Mouse (Mus musculus) bone marrow macrophage, adult 2 months (primary cell): ENCODE results near the gene Map3k19. TPM values are rescaled to one million over a fixed set of nuclear protein-coding genes. Genes with fewer than 3 reads are reported as not detected.

Experiments used
- H3K27ac ChIP-seq: 2 replicates; pipeline ENCODE4 v1.5.1; 2012; ENCODE audit warnings: low read depth, low read length; ENCODE audit not compliant: insufficient read depth
- H3K4me1 ChIP-seq: 2 replicates; pipeline ENCODE4 v1.6.1; 2012; ENCODE audit warnings: low read length; ENCODE audit not compliant: control insufficient read depth, insufficient read depth
- H3K4me3 ChIP-seq: 2 replicates; pipeline ENCODE4 v1.5.1; 2012; ENCODE audit warnings: mild to moderate bottlenecking, low read length, moderate library complexity; ENCODE audit not compliant: insufficient read depth
- CTCF ChIP-seq: IDR thresholded peaks from 2 replicates; pipeline ENCODE4 v1.5.1; 2012; ENCODE audit warnings: low read depth, mild to moderate bottlenecking, low read length, moderate library complexity
- POLR2A ChIP-seq: IDR thresholded peaks from 2 replicates; pipeline ENCODE4 v1.6.1; 2012; ENCODE audit warnings: mild to moderate bottlenecking, low read depth, low read length, borderline replicate concordance
- polyA plus RNA-seq: library from polyadenylated mRNA; stranded (reverse); fragments of >200 nt; gene quantifications from 2 replicates; pipeline ENCODE4 v1.2.4, GENCODE M21; 2012; ENCODE audit not compliant: missing spikeins, insufficient read depth, insufficient read length

Gene Map3k19
- polyA plus RNA-seq, 1 experiment: not detected

DNA sequence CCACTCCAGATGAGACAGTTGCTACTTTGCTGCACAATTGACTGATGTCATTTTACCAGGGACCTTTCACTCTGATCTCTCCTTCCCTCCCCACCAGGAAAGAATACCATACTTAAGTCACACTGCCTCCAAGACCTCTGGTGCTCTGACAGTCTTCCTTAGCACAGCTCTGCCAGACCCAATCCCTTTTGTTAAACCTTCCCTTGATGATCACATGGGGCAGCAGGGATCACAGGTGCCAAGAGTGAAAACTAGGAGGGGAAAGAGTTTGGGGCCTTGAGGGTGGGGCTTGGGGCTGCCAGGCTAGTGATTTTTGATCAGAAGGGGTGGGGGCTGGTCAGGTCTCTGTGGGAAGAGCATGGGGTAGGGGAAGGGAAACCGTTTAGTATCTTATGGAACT, 58.1 kb downstream of the Map3k19 start:
- H3K4me3 ChIP-seq: no peak overlapping the region
- peaks cover 15% of the 10 kb centered on the region for H3K4me1 ChIP-seq
- H3K27ac ChIP-seq: peak overlapping the region; percentile 60
- TF ChIP-seq CTCF (no peak), POLR2A (no peak)

- peaks cover 15% of the 10 kb centered on the region for H3K4me1 ChIP-seq
- peak overlapping the region; percentile 60 for H3K27ac ChIP-seq
- TF ChIP-seq CTCF (no peak), POLR2A (no peak)
- H3K4me3 ChIP-seq: no peak overlapping the region
Observed at GRCm38 (mm10) chr1:127796341-127796740, 58.5 kb downstream of the Map3k19 start.

GRCm38 (mm10) chr1:127795087-127795769, 59.6 kb downstream of the Map3k19 start:
- Histone ChIP-seq H3K4me1 (peaks cover 15% of the 10 kb centered on the region), H3K27ac (no peak overlapping the region), H3K4me3 (no peak overlapping the region)
- no peak for TF ChIP-seq CTCF
- TF ChIP-seq POLR2A: no peak

- H3K4me3 ChIP-seq: no peak overlapping the region
- TF ChIP-seq POLR2A (no peak), CTCF (no peak)
- H3K4me1 ChIP-seq: peaks cover 14% of the 10 kb centered on the region
- no peak overlapping the region for H3K27ac ChIP-seq
Observed at GRCm38 (mm10) chr1:127793459-127793858, 61.4 kb downstream of the Map3k19 start.

DNA sequence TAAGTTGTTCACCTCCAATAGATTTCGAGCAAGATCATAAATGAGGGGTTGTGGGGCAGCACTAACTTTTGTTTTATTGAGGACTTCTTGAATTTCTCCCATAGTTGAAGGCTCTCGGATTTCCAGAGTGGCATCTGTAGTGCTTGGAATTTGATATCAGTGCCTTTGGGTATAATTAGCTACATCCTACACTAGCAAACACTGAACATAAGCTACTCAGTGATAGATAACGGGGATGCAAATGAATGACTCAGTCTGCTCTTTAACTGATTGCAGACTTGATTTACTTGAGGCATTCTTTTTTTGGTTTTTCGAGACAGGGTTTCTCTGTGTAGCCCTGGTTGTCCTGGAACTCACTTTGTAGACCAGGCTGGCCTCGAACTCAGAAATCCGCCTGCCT, 65.9 kb downstream of the Map3k19 start:
- TF ChIP-seq POLR2A (no peak), CTCF (no peak)
- Histone ChIP-seq H3K4me3 (no peak overlapping the region), H3K27ac (no peak overlapping the region), H3K4me1 (peaks cover 17% of the 10 kb centered on the region)

- H3K4me1 ChIP-seq: peaks cover 43% of the 10 kb centered on the region
- TF ChIP-seq CTCF: no peak
- H3K4me3 ChIP-seq: no peak overlapping the region
- H3K27ac ChIP-seq: no peak overlapping the region
Observed at GRCm38 (mm10) chr1:127785882-127786281, 68.9 kb downstream of the Map3k19 start.

GRCm38 (mm10) chr1:127783862-127784261, 71.0 kb downstream of the Map3k19 start:
- H3K27ac ChIP-seq: no peak overlapping the region
- TF ChIP-seq POLR2A (no peak), CTCF (no peak)
- no peak overlapping the region for H3K4me3 ChIP-seq
- peaks cover 54% of the 10 kb centered on the region for H3K4me1 ChIP-seq

DNA sequence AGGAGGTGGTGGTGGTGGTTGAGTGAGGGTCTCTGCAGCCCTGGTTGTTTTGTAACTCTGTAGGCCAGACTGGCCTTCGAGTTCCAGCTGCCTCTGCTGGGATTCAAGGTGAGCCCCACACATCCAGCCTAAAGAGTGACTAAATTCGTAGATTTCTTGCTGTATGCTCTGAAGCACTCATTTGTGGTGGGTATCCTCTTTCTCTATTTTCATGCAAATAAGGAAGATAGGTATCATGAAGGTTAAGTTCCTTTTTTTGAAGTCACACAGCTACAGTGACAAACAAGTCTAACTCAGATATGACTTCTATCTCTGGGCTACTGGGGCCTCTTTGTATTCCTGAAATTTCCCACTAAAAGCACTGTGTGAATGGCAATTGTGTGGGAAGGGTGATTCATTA, 74.0 kb downstream of the Map3k19 start:
- Histone ChIP-seq H3K4me1 (peaks cover 54% of the 10 kb centered on the region), H3K4me3 (no peak overlapping the region), H3K27ac (no peak overlapping the region)
- no peak for TF ChIP-seq CTCF
- TF ChIP-seq POLR2A: no peak

- no peak for TF ChIP-seq POLR2A
- TF ChIP-seq CTCF: no peak
- H3K4me3 ChIP-seq: no peak overlapping the region
- H3K4me1 ChIP-seq: peaks cover 53% of the 10 kb centered on the region
- H3K27ac ChIP-seq: no peak overlapping the region
Observed at GRCm38 (mm10) chr1:127780142-127780541, 74.7 kb downstream of the Map3k19 start.

GRCm38 (mm10) chr1:127778611-127779010, 76.2 kb downstream of the Map3k19 start:
- TF ChIP-seq CTCF (no peak), POLR2A (no peak)
- no peak overlapping the region for H3K4me3 ChIP-seq
- no peak overlapping the region for H3K27ac ChIP-seq
- peaks cover 44% of the 10 kb centered on the region for H3K4me1 ChIP-seq

DNA sequence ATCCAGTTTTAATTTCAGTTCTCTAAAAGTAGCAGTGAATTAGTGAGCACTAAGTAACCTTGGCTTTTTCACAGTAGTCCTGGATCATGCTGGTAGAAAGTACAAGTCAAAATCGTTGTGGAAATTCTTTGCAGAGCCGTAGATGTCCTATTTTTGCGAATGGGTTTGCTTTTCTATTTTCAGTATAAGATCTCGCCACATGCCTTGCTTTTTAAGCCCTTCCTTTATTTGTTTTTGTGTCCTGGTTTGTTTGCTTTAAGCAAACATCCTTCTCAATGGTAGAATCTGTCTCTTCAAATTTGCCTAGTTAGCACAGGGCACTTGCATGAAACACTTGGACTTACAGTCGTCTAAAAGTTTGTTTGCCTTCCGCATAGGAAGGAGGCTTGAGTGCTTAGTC, 78.6 kb downstream of the Map3k19 start:
- Histone ChIP-seq H3K27ac (0 out of 2 replicates have a peak overlapping the region, but pooled peaks have one; percentile 21), H3K4me3 (peak overlapping the region; percentile 24), H3K4me1 (peaks cover 27% of the 10 kb centered on the region)
- TF ChIP-seq POLR2A (no peak), CTCF (no peak)
